Mouse (Mus musculus): ENCODE results near the gene Ttc7. TPM values are rescaled to one million over a fixed set of nuclear protein-coding genes. Genes with fewer than 3 reads are reported as not detected.

Ttc7 gene
- polyA plus RNA-seq, 1 experiment from 2014 or later, result 5.7 TPM

GRCm38 (mm10) chr17:87321673-87322072 is 39.0 kb downstream of the Ttc7 start:
- Histone ChIP-seq H3K9me3 (0 out of 2 replicates have a peak, but pooled peaks cover 6% of the 10 kb centered on the region), H3K27ac (no peak overlapping the region), H3K9ac (no peak overlapping the region), H3K4me3 (no peak overlapping the region), H3K4me2 (no peak overlapping the region), H3K27me3 (no peaks in the 10 kb centered on the region), H3K36me3 (0 out of 2 replicates have a peak, but pooled peaks cover 7% of the 10 kb centered on the region), H3K4me1 (replicated peaks) (peaks cover 23% of the 10 kb centered on the region)
- ATAC-seq (ENCODE audit: low FRiP score), result no peak
- WGBS, result 97% methylated on average over 1 of the region's 1 CpGs

- 86% methylated on average over 9 of the region's 9 CpGs for WGBS
Observed at GRCm38 (mm10) chr17:87323215-87323614, 40.5 kb downstream of the Ttc7 start.

GRCm38 (mm10) chr17:87325501-87325900 is 42.8 kb downstream of the Ttc7 start:
- H3K27ac ChIP-seq, result no peak overlapping the region
- 72% methylated on average over 15 of the region's 15 CpGs for WGBS

More at GRCm38 (mm10) chr17:87323215-87323614, 40.5 kb downstream of the Ttc7 start:
- H3K27me3 ChIP-seq, result no peaks in the 10 kb centered on the region
- H3K9me3 ChIP-seq, result 0 out of 2 replicates have a peak, but pooled peaks cover 6% of the 10 kb centered on the region
- H3K4me3 ChIP-seq, result no peak overlapping the region
- peaks cover 25% of the 10 kb centered on the region for H3K4me1 ChIP-seq (replicated peaks)
- no peak for ATAC-seq (ENCODE audit: low FRiP score)
- H3K27ac ChIP-seq, result no peak overlapping the region
- no peak overlapping the region for H3K9ac ChIP-seq
- 0 out of 2 replicates have a peak, but pooled peaks cover 7% of the 10 kb centered on the region for H3K36me3 ChIP-seq
- H3K4me2 ChIP-seq, result no peak overlapping the region

GRCm38 (mm10) chr17:87326987-87327386 is 44.3 kb downstream of the Ttc7 start:
- H3K4me2 ChIP-seq, result no peak overlapping the region
- peak overlapping the region; percentile 26 for H3K27ac ChIP-seq
- no peak overlapping the region for H3K4me3 ChIP-seq
- no peaks in the 10 kb centered on the region for H3K27me3 ChIP-seq
- 0 out of 2 replicates have a peak, but pooled peaks cover 7% of the 10 kb centered on the region for H3K36me3 ChIP-seq
- 0 out of 2 replicates have a peak overlapping the region, but pooled peaks have one; percentile 43 for H3K9ac ChIP-seq
- 0 out of 2 replicates have a peak, but pooled peaks cover under 1% of the 10 kb centered on the region for H3K9me3 ChIP-seq
- ATAC-seq (ENCODE audit: low FRiP score), result peak; percentile 26; the same call in 1 of the 2 replicates
- peaks cover 49% of the 10 kb centered on the region for H3K4me1 ChIP-seq (replicated peaks)
- WGBS, result 17% methylated on average over 6 of the region's 6 CpGs

More at GRCm38 (mm10) chr17:87325501-87325900, 42.8 kb downstream of the Ttc7 start:
- H3K27me3 ChIP-seq, result no peaks in the 10 kb centered on the region
- no peak overlapping the region for H3K4me3 ChIP-seq
- H3K4me2 ChIP-seq, result no peak overlapping the region
- no peak for ATAC-seq (ENCODE audit: low FRiP score)
- H3K36me3 ChIP-seq, result 0 out of 2 replicates have a peak, but pooled peaks cover 7% of the 10 kb centered on the region
- no peak overlapping the region for H3K9ac ChIP-seq
- H3K9me3 ChIP-seq, result 0 out of 2 replicates have a peak, but pooled peaks cover 6% of the 10 kb centered on the region
- peaks cover 34% of the 10 kb centered on the region for H3K4me1 ChIP-seq (replicated peaks)

- Histone ChIP-seq H3K36me3 (0 out of 2 replicates have a peak, but pooled peaks cover 2% of the 10 kb centered on the region), H3K4me1 (replicated peaks) (peaks cover 56% of the 10 kb centered on the region), H3K27me3 (no peaks in the 10 kb centered on the region), H3K4me3 (no peak overlapping the region), H3K4me2 (no peak overlapping the region), H3K9me3 (no peaks in the 10 kb centered on the region), H3K27ac (peak overlapping the region; percentile 26), H3K9ac (no peak overlapping the region)
- WGBS, result 66% methylated on average over 8 of the region's 8 CpGs
- no peak for ATAC-seq (ENCODE audit: low FRiP score)
Observed at GRCm38 (mm10) chr17:87327645-87328044, 45.0 kb downstream of the Ttc7 start.

GRCm38 (mm10) chr17:87328177-87328768 is 45.6 kb downstream of the Ttc7 start:
- no peak for ATAC-seq (ENCODE audit: low FRiP score)
- Histone ChIP-seq H3K4me3 (no peak overlapping the region), H3K27ac (no peak overlapping the region), H3K4me1 (replicated peaks) (peaks cover 59% of the 10 kb centered on the region), H3K4me2 (no peak overlapping the region), H3K9ac (no peak overlapping the region), H3K36me3 (no peaks in the 10 kb centered on the region), H3K9me3 (no peaks in the 10 kb centered on the region), H3K27me3 (no peaks in the 10 kb centered on the region)
- WGBS, result 50% methylated on average over 9 of the region's 9 CpGs

- no peak overlapping the region for H3K27ac ChIP-seq
- peaks cover 59% of the 10 kb centered on the region for H3K4me1 ChIP-seq (replicated peaks)
- no peaks in the 10 kb centered on the region for H3K27me3 ChIP-seq
- no peak overlapping the region for H3K4me2 ChIP-seq
- H3K9ac ChIP-seq, result no peak overlapping the region
- no peak overlapping the region for H3K4me3 ChIP-seq
- H3K36me3 ChIP-seq, result no peaks in the 10 kb centered on the region
- no peak for ATAC-seq (ENCODE audit: low FRiP score)
- WGBS, result 91% methylated on average over 18 of the region's 18 CpGs
- H3K9me3 ChIP-seq, result no peaks in the 10 kb centered on the region
Observed at GRCm38 (mm10) chr17:87329144-87329700, 46.5 kb downstream of the Ttc7 start.

- peaks cover 58% of the 10 kb centered on the region for H3K4me1 ChIP-seq (replicated peaks)
- 25% methylated on average over 22 of the region's 22 CpGs for WGBS
- peak; percentile 52 for ATAC-seq (ENCODE audit: low FRiP score)
- peak overlapping the region; percentile 58 for H3K9ac ChIP-seq
- H3K4me3 ChIP-seq, result 0 out of 2 replicates have a peak overlapping the region, but pooled peaks have one; percentile 4
- H3K27ac ChIP-seq, result peak overlapping the region; percentile 88
- no peaks in the 10 kb centered on the region for H3K9me3 ChIP-seq
- no peaks in the 10 kb centered on the region for H3K36me3 ChIP-seq
- H3K4me2 ChIP-seq, result peak overlapping the region; percentile 33
- no peaks in the 10 kb centered on the region for H3K27me3 ChIP-seq
Observed at GRCm38 (mm10) chr17:87330250-87330920, 47.7 kb downstream of the Ttc7 start.

GRCm38 (mm10) chr17:87330921-87331291 is 48.2 kb downstream of the Ttc7 start:
- peak; percentile 52; the same call in 1 of the 2 replicates for ATAC-seq (ENCODE audit: low FRiP score)
- WGBS, result 2% methylated on average over 11 of the region's 11 CpGs
- no peaks in the 10 kb centered on the region for H3K36me3 ChIP-seq
- H3K27me3 ChIP-seq, result no peaks in the 10 kb centered on the region
- H3K9ac ChIP-seq, result peak overlapping the region; percentile 58
- H3K4me3 ChIP-seq, result 0 out of 2 replicates have a peak overlapping the region, but pooled peaks have one; percentile 4
- H3K9me3 ChIP-seq, result no peaks in the 10 kb centered on the region
- peak overlapping the region; percentile 88 for H3K27ac ChIP-seq
- H3K4me2 ChIP-seq, result peak overlapping the region; percentile 33
- H3K4me1 ChIP-seq (replicated peaks), result peaks cover 52% of the 10 kb centered on the region

- Histone ChIP-seq H3K9ac (no peak overlapping the region), H3K4me3 (no peak overlapping the region), H3K36me3 (no peaks in the 10 kb centered on the region), H3K27me3 (no peaks in the 10 kb centered on the region), H3K27ac (peak overlapping the region; percentile 88), H3K4me2 (peak overlapping the region; percentile 33), H3K9me3 (no peaks in the 10 kb centered on the region), H3K4me1 (replicated peaks) (peaks cover 46% of the 10 kb centered on the region)
- ATAC-seq (ENCODE audit: low FRiP score), result peak; percentile 46
- 26% methylated on average over 11 of the region's 11 CpGs for WGBS
Observed at GRCm38 (mm10) chr17:87331336-87332141, 48.9 kb downstream of the Ttc7 start.

- H3K4me2 ChIP-seq, result peak overlapping the region; percentile 17; the same call in 1 of the 2 replicates
- H3K36me3 ChIP-seq, result no peaks in the 10 kb centered on the region
- no peaks in the 10 kb centered on the region for H3K27me3 ChIP-seq
- no peaks in the 10 kb centered on the region for H3K9me3 ChIP-seq
- WGBS, result 43% methylated on average over 9 of the region's 9 CpGs
- H3K27ac ChIP-seq, result peak overlapping the region; percentile 88
- no peak; the same call in 1 of the 2 replicates for ATAC-seq (ENCODE audit: low FRiP score)
- H3K4me3 ChIP-seq, result no peak overlapping the region
- H3K9ac ChIP-seq, result no peak overlapping the region
- peaks cover 45% of the 10 kb centered on the region for H3K4me1 ChIP-seq (replicated peaks)
Observed at GRCm38 (mm10) chr17:87332142-87332815, 49.6 kb downstream of the Ttc7 start.

Data from hindbrain, embryonic 13.5 days (tissue).